Mouse (Mus musculus) ovary, postnatal 36 days (tissue): ENCODE measurements around the gene Ninl.
"Not testable (repeated sequence)": the region's sequence is repeated elsewhere in the genome, so short reads cannot be mapped to it uniquely, and the experiment has no call there.

Source experiments
- DNase-seq: peaks from one replicate; pipeline ENCODE4 v3.0.0; 2022; ENCODE audit warnings: low spot score, mixed read lengths

Gene Ninl

GRCm38 (mm10) chr2:150948786-150949185 lies 90.4 kb downstream of the Ninl start:
- DNase-seq: no peak

- not testable (repeated sequence) for DNase-seq
Observed at GRCm38 (mm10) chr2:150947880-150948611, 91.1 kb downstream of the Ninl start.

GRCm38 (mm10) chr2:150947341-150947740 lies 91.8 kb downstream of the Ninl start:
- not testable (repeated sequence) for DNase-seq

- DNase-seq: no peak
Observed at GRCm38 (mm10) chr2:150944017-150944416, 95.2 kb downstream of the Ninl start.

- no peak for DNase-seq
Observed at GRCm38 (mm10) chr2:150934659-150935058, 104.5 kb downstream of the Ninl start.

GRCm38 (mm10) chr2:150933482-150933881 lies 105.7 kb downstream of the Ninl start:
- DNase-seq: no peak

- no peak for DNase-seq
Observed at GRCm38 (mm10) chr2:150930806-150931205, 108.4 kb downstream of the Ninl start.

GRCm38 (mm10) chr2:150929156-150929555 lies 110.0 kb downstream of the Ninl start:
- DNase-seq: no peak

- peak; percentile 18 for DNase-seq
Observed at GRCm38 (mm10) chr2:150927038-150927720, 112.0 kb downstream of the Ninl start.

- no peak for DNase-seq
Observed at GRCm38 (mm10) chr2:150923505-150923904, 115.7 kb downstream of the Ninl start.

GRCm38 (mm10) chr2:150923026-150923425 lies 116.2 kb downstream of the Ninl start:
- DNase-seq: no peak

GRCm38 (mm10) chr2:150922165-150922564 lies 117.0 kb downstream of the Ninl start:
- no peak for DNase-seq

GRCm38 (mm10) chr2:150921697-150922096 lies 117.5 kb downstream of the Ninl start:
- no peak for DNase-seq

- DNase-seq: no peak
Observed at GRCm38 (mm10) chr2:150920543-150920942, 118.6 kb downstream of the Ninl start.

- DNase-seq: no peak
Observed at GRCm38 (mm10) chr2:150918720-150919119, 120.5 kb downstream of the Ninl start.

GRCm38 (mm10) chr2:150915786-150916185 lies 123.4 kb downstream of the Ninl start:
- DNase-seq: no peak

- no peak for DNase-seq
Observed at GRCm38 (mm10) chr2:150914781-150915515, 124.2 kb downstream of the Ninl start.

GRCm38 (mm10) chr2:150910295-150910881 lies 128.8 kb downstream of the Ninl start:
- DNase-seq: no peak

GRCm38 (mm10) chr2:150909429-150910039 lies 129.6 kb downstream of the Ninl start:
- DNase-seq: peak; percentile 94

- not testable (repeated sequence) for DNase-seq
Observed at GRCm38 (mm10) chr2:150908881-150909280, 130.3 kb downstream of the Ninl start.

- DNase-seq: no peak
Observed at GRCm38 (mm10) chr2:150904936-150905450, 134.2 kb downstream of the Ninl start, which contains the start of gene Gins1. Gins1 (plus strand) TSS chr2:150905400.
